Mouse (Mus musculus) regulatory T cell (primary cell): ENCODE data around the gene 4930404N11Rik.

Source experiments
- in situ Hi-C: fragments of 300-600 bp; cut with MboI, MseI; formaldehyde crosslinking; loops from one replicate; pipeline ENCODE4 v1.15.1; 2025; ENCODE audit warnings: high pct_unique_total_duplicates

4930404N11Rik gene

GRCm38 (mm10) chr10:81365672-81366476, at the start of gene 4930404N11Rik:
TSS of gene 4930404N11Rik (minus strand) at chr10:81365816.
- in situ Hi-C loops: no loop called here

GRCm38 (mm10) chr10:81415146-81415545, 49.5 kb upstream of the 4930404N11Rik start:
- in situ Hi-C loops: no loop called here

DNA sequence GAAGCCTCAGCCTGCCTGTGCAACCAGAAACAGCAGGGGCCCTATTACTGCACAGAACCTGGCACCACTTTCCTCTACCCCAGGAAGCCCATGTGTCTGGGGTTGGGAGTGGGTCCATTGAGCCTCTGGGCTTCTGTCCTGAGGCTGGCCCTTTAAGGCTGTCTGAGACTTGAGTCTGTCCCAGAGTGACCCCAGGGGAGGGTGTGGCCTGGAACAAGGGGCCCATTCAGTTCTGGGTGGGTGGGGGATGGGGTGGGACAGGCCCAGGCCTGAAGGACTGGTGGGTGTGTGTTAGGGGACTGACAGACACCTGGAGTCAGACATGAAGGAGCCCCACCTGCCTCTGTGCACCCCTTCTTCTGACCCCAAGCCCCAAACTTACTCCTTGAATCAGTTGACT, 49.1 kb upstream of the 4930404N11Rik start:
- in situ Hi-C loops: no loop called here

GRCm38 (mm10) chr10:81413310-81414261, 48.0 kb upstream of the 4930404N11Rik start:
- in situ Hi-C loops: no loop called here

DNA sequence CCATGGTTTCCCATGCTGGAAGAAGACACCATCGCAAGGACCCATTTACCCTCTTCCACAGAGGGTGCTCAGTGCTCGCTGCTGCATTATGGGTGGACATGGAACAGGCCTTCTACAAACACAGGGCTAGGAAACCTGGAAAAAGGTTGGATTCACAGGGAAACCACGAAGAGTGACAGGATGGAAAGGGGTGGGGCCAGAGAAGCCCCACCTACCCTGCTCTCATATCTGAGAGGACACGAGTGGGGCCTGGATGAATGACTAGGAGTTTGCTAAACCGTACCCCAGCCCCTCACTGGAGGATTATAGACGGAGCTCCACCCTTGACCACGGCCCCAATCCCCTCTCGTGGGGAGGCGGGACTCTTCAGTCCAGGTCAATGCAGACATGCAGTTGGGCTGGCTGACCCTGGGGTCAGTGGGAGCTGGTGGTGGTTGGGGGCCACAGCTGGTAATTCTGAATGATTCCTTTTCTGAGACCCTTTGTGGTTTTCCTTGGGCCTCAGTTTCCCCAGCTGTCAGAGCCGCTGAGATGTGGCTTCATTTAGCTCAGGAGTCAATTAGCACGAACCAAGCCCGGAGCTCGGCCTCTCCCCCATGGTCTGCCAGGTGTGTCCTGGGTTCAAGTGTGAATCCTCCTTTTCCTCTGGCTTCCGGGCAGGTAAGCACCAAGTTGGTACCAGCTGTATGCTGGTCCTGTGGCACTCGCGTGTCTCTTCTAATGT, 47.1 kb upstream of the 4930404N11Rik start:
- in situ Hi-C loops: no loop called here

- in situ Hi-C loops: no loop called here
Observed at GRCm38 (mm10) chr10:81411471-81412400, 46.1 kb upstream of the 4930404N11Rik start.

- in situ Hi-C loops: no loop called here
Observed at GRCm38 (mm10) chr10:81410981-81411380, 45.4 kb upstream of the 4930404N11Rik start.

DNA sequence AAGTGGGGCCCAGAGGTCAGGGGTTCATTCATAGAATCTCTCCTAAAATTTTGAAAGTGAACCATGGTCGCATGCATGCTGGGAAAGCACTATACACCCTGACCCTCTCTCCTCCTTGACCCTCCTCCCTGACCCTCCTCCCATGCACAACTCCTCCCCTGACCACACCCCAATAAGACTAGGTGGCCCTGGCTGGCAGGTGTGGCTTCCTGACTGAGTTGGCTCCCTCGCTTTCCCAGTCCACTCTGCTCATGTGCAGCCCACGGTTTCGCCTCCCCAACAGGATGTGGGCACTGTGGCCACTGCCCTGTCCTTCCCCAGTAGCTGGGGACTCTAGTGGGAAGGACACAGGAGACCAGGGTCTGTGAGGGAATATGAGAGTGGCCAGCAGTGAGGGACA, 44.7 kb upstream of the 4930404N11Rik start:
- in situ Hi-C loops: no loop called here

DNA sequence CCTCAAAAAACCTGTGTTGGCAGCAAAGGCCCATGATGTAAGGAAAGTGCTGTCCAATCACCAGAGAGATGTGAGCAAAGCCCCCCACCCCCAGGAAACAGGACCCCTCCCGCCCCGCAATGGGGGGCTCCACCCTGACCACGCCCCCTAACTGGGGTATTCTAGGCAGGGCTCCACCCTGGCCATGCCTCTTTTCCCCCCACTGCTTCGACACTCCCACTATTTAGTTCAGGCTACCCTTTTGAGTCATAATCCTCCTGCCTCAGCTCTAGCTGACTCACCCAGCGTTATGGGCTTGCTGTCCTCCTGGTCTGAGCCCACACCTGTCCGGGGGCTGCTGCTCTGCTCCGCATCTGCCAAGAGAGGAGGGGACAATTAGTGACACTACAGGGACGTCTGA, 43.7 kb upstream of the 4930404N11Rik start:
- in situ Hi-C loops: no loop called here

DNA sequence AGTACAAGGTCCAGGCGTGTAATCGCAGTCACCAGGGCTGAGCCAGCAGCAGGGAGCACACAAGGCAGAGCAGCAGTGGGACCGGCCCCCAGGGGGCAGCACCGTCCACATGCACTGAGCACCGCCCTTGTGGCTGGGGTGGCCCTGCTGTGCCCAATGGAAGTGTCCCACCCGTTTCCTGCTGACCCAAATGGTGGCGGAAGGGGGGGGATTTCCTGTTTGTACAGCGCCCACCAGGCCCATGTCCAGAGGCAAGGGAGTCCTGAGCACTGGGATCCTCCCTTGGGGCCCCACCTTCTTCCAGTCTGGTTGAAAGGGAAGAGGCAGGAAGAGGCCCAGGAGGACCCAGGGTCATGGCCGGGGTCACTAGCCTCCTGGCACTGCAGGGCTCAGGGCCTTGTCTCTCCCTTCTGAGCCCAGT, 43.3 kb upstream of the 4930404N11Rik start:
- in situ Hi-C loops: no loop called here

GRCm38 (mm10) chr10:81408424-81408729, 42.8 kb upstream of the 4930404N11Rik start:
- in situ Hi-C loops: no loop called here

GRCm38 (mm10) chr10:81407539-81408423, 42.2 kb upstream of the 4930404N11Rik start:
- in situ Hi-C loops: no loop called here

GRCm38 (mm10) chr10:81406504-81407440, 41.2 kb upstream of the 4930404N11Rik start:
- in situ Hi-C loops: no loop called here

GRCm38 (mm10) chr10:81405588-81406201, 40.1 kb upstream of the 4930404N11Rik start:
- in situ Hi-C loops: no loop called here

DNA sequence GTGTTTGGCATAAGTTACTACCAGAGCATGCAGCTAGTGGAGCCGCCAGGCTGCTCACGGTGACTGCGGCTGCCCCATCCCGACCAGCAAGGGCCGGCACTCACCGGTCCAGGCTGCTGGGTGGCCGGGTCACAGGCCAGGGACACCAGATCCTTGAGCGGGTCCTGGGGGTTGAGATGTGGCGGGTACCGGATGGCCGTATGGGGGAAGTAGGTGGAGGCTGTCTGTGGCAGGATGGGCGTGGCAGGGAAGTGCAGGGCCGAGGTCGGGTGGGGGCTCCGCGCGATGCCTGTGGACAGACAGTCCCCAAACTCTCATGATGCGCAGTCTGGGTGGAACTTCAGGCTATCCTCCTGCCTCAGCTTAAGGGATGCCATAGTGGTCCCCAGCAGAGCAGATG, 39.1 kb upstream of the 4930404N11Rik start:
- in situ Hi-C loops: no loop called here

GRCm38 (mm10) chr10:81404082-81404481, 38.5 kb upstream of the 4930404N11Rik start:
- in situ Hi-C loops: no loop called here

- in situ Hi-C loops: no loop called here
Observed at GRCm38 (mm10) chr10:81403511-81403910, 37.9 kb upstream of the 4930404N11Rik start.

DNA sequence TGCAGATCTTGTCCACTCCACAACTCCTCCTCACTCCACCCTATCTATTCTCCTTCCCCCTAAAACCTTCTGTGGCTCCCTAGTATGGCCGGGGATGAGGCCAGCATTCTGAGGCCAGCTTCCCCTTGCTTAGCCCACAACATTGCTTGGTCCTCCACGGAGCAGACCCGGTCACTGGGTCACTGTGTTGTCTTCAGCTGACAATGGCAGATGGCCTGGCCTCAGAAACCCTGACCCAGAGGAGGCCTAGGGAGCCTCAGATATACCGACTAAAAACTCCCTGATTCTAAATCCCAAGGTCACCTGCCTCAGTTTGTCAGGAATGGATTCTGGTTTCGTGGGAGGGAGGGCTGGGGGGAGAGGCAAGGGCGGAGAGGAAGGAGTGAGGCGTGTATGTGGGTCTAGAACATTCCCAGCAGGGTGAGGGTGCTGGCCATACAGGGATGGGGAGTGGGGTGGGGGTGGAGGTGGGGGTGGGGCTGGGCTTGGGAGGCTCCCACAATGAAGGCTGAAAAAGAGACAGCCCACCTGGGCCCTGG, 36.7 kb upstream of the 4930404N11Rik start:
- in situ Hi-C loops: no loop called here
